Mouse (Mus musculus): Measurements from ENCODE around the gene Mybph. TPM values are rescaled to one million over a fixed set of nuclear protein-coding genes. Genes with fewer than 3 reads are reported as not detected.

Gene Mybph
- polyA plus RNA-seq, 1 experiment from 2014 or later: 0.10 TPM

DNA sequence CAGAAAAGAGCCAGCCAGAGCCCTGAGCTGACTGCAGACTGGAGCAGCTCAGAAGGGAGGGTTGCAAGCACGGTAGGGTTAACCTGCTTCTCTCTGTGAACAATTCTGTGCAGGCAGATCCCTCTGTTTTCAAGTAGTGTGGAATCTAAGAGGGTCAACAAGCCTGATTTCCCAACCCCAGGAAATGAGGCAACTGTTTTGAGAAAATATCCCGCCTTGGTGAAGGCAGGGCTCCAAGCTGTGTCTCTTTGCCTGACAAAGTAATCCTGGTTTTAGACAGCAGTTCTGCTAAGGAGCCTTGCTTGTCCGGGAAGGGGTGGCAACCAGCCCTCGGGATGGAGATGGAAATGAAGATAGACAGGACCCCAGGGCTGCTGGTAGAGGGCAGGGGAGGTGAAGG, 28.8 kb upstream of the Mybph start:
- Histone ChIP-seq H3K4me1 (peaks cover 25% of the 10 kb centered on the region), H3K36me3 (no peaks in the 10 kb centered on the region), H3K27me3 (ENCODE audit: low read depth, poor library complexity, severe bottlenecking) (peaks cover 19% of the 10 kb centered on the region), H3K9me3 (replicated peaks) (no peaks in the 10 kb centered on the region; the same call in 1 of the 2 replicates), H3K27ac (replicated peaks) (no peak overlapping the region), H3K4me3 (no peak overlapping the region)
- 70% methylated on average over 4 of the region's 4 CpGs for WGBS
- no peak for DNase-seq (ENCODE audit: low spot score)

- H3K9me3 ChIP-seq (replicated peaks): no peaks in the 10 kb centered on the region; the same call in 1 of the 2 replicates
- 93% methylated on average over 3 of the region's 3 CpGs for WGBS
- H3K27me3 ChIP-seq (ENCODE audit: low read depth, poor library complexity, severe bottlenecking): no peaks in the 10 kb centered on the region
- no peak overlapping the region for H3K27ac ChIP-seq (replicated peaks)
- no peaks in the 10 kb centered on the region for H3K36me3 ChIP-seq
- peaks cover 17% of the 10 kb centered on the region for H3K4me1 ChIP-seq
- DNase-seq (ENCODE audit: low spot score): no peak
- no peak overlapping the region for H3K4me3 ChIP-seq
These were observed 26.7 kb upstream of the Mybph start for GRCm38 (mm10) chr1:134166547-134166946.

- Histone ChIP-seq H3K36me3 (no peaks in the 10 kb centered on the region), H3K4me3 (no peak overlapping the region), H3K4me1 (peaks cover 12% of the 10 kb centered on the region), H3K9me3 (replicated peaks) (no peaks in the 10 kb centered on the region; the same call in 1 of the 2 replicates), H3K27ac (replicated peaks) (no peak overlapping the region), H3K27me3 (ENCODE audit: low read depth, poor library complexity, severe bottlenecking) (no peaks in the 10 kb centered on the region)
- no peak for DNase-seq (ENCODE audit: low spot score)
- 52% methylated on average over 14 of the region's 14 CpGs for WGBS
These were observed 25.6 kb upstream of the Mybph start for GRCm38 (mm10) chr1:134167416-134168305.

- no peaks in the 10 kb centered on the region for H3K36me3 ChIP-seq
- no peak overlapping the region for H3K4me3 ChIP-seq
- H3K9me3 ChIP-seq (replicated peaks): no peaks in the 10 kb centered on the region; the same call in 1 of the 2 replicates
- DNase-seq (ENCODE audit: low spot score): no peak
- no peaks in the 10 kb centered on the region for H3K27me3 ChIP-seq (ENCODE audit: low read depth, poor library complexity, severe bottlenecking)
- no peak overlapping the region for H3K27ac ChIP-seq (replicated peaks)
- 91% methylated on average over 3 of the region's 3 CpGs for WGBS
- H3K4me1 ChIP-seq: peaks cover 16% of the 10 kb centered on the region
These were observed 24.7 kb upstream of the Mybph start for GRCm38 (mm10) chr1:134168567-134168966.

- H3K36me3 ChIP-seq: no peaks in the 10 kb centered on the region
- H3K4me3 ChIP-seq: no peak overlapping the region
- peaks cover 13% of the 10 kb centered on the region for H3K4me1 ChIP-seq
- no peak overlapping the region for H3K27ac ChIP-seq (replicated peaks)
- H3K27me3 ChIP-seq (ENCODE audit: low read depth, poor library complexity, severe bottlenecking): no peaks in the 10 kb centered on the region
- no peaks in the 10 kb centered on the region; the same call in 1 of the 2 replicates for H3K9me3 ChIP-seq (replicated peaks)
- no peak for DNase-seq (ENCODE audit: low spot score)
- 90% methylated on average over 8 of the region's 8 CpGs for WGBS
These were observed 24.1 kb upstream of the Mybph start for GRCm38 (mm10) chr1:134168985-134169697.

DNA sequence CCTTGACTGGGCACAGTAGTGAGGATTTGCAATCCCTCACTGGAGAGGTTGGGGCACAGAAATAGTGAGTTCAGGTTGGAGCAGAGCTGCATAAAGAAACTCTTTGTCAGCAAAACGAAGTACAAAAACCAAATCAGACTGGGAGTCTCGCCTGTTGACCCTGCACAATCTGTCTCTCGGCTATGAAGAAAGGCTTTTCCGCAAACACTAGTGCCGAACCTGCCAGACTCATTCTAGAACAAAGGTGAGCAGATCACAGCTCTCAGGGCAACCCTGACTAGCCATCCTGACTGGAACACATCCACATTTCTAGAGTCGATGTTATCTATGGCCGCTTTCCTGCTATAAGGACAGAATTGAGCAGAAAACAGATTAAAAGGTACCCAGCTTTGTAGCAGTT, 20.2 kb upstream of the Mybph start:
- DNase-seq (ENCODE audit: low spot score): no peak
- Histone ChIP-seq H3K27ac (replicated peaks) (no peak overlapping the region), H3K4me3 (no peak overlapping the region), H3K4me1 (peaks cover 4% of the 10 kb centered on the region; the same call in 1 of the 2 replicates), H3K36me3 (no peaks in the 10 kb centered on the region), H3K27me3 (ENCODE audit: low read depth, poor library complexity, severe bottlenecking) (peaks cover 6% of the 10 kb centered on the region; the same call in 1 of the 2 replicates), H3K9me3 (replicated peaks) (no peaks in the 10 kb centered on the region; the same call in 1 of the 2 replicates)
- 65% methylated on average over 7 of the region's 7 CpGs for WGBS

- H3K27ac ChIP-seq (replicated peaks): no peak overlapping the region
- WGBS: 88% methylated on average over 5 of the region's 5 CpGs
- no peaks in the 10 kb centered on the region for H3K36me3 ChIP-seq
- no peaks in the 10 kb centered on the region for H3K9me3 ChIP-seq (replicated peaks)
- H3K27me3 ChIP-seq (ENCODE audit: low read depth, poor library complexity, severe bottlenecking): peaks cover 16% of the 10 kb centered on the region
- no peak overlapping the region for H3K4me3 ChIP-seq
- no peak for DNase-seq (ENCODE audit: low spot score)
- H3K4me1 ChIP-seq: 0 out of 2 replicates have a peak, but pooled peaks cover 6% of the 10 kb centered on the region
These were observed 15.3 kb upstream of the Mybph start for GRCm38 (mm10) chr1:134177976-134178375.

GRCm38 (mm10) chr1:134182025-134182424, 11.2 kb upstream of the Mybph start, which contains the start of gene Chil1:
TSS of gene Chil1 (plus strand) at chr1:134182176.
- Histone ChIP-seq H3K4me1 (0 out of 2 replicates have a peak, but pooled peaks cover 3% of the 10 kb centered on the region), H3K36me3 (no peaks in the 10 kb centered on the region), H3K4me3 (no peak within 1 kb of the TSS), H3K9me3 (replicated peaks) (no peaks in the 10 kb centered on the region), H3K27ac (replicated peaks) (no peak within 1 kb of the TSS), H3K27me3 (ENCODE audit: low read depth, poor library complexity, severe bottlenecking) (peaks cover 10% of the 10 kb centered on the region; the same call in 1 of the 2 replicates)
- 59% methylated on average over 4 of the region's 4 CpGs for whole genome bisulfite sequencing
- no peak for DNase-seq (ENCODE audit: low spot score)

- H3K36me3 ChIP-seq: no peaks in the 10 kb centered on the region
- H3K27me3 ChIP-seq (ENCODE audit: low read depth, poor library complexity, severe bottlenecking): peaks cover 18% of the 10 kb centered on the region
- 87% methylated on average over 3 of the region's 4 CpGs for WGBS
- H3K9me3 ChIP-seq (replicated peaks): no peaks in the 10 kb centered on the region
- no peak for DNase-seq (ENCODE audit: low spot score)
- no peak overlapping the region for H3K4me3 ChIP-seq
- H3K4me1 ChIP-seq: peaks cover 9% of the 10 kb centered on the region
- H3K27ac ChIP-seq (replicated peaks): no peak overlapping the region
These were observed 9.2 kb upstream of the Mybph start for GRCm38 (mm10) chr1:134184089-134184488.

DNA sequence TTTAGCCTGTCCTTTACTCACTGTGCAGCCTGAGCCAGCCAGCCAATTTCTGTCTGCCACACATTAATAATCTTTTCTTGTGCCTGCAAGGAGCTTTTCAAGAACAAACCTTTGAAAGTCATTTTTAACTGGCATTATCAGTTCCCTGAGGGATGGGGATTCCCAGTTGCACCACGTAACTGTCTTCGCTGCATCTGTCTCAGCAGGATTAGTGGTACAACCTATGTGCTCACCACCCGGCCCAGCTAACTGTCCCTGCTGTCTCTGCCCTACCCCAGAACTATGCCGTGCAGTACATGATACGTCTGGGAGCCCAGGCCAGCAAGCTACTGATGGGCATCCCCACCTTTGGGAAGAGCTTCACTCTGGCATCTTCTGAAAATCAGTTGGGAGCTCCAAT, 5.0 kb upstream of the Mybph start:
- no peaks in the 10 kb centered on the region for H3K9me3 ChIP-seq (replicated peaks)

DNA sequence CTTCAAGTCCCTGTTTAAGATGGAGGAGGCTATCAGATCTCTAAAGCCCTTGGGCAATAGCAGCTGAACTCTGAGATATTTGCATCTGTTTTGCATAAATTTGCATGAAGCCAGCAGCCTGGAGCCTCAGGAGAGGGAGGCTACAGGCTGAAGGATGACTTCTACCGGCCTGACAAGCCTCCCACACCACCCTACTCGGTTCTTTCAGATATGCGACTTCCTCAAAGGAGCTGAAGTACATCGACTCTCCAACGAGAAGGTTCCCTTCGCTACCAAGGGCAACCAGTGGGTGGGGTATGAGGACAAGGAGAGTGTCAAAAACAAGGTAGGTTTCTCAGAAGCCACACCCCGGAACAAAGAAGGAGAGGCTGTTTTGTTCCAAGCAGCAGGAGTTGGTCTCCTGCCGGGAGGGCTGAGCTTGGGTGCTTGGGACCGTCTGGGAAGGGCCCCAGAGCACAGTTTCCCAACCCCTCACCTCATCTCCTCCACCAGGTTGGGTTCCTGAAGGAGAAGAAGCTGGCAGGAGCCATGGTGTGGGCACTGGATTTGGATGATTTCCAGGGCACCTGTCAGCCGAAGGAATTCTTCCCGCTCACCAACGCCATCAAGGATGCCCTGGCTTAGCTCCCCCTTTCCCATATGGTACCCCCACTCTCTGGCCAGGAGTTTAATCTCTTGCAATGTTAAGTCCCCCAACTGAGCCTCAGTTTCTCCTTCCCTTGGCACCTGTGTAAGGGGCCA, 4.1 kb upstream of the Mybph start:
- H3K4me3 ChIP-seq: no peak overlapping the region
- no peak for DNase-seq (ENCODE audit: low spot score)
- peaks cover 25% of the 10 kb centered on the region; the same call in 1 of the 2 replicates for H3K27me3 ChIP-seq (ENCODE audit: low read depth, poor library complexity, severe bottlenecking)
- peak overlapping the region; percentile 46; the same call in 1 of the 2 replicates for H3K27ac ChIP-seq (replicated peaks)
- peaks cover 20% of the 10 kb centered on the region for H3K4me1 ChIP-seq
- no peaks in the 10 kb centered on the region for H3K9me3 ChIP-seq (replicated peaks)
- no peaks in the 10 kb centered on the region for H3K36me3 ChIP-seq
- 28% methylated on average over 12 of the region's 12 CpGs for WGBS

More for the DNA sequence above, 5.0 kb upstream of the Mybph start:
- DNase-seq (ENCODE audit: low spot score): no peak
- Histone ChIP-seq H3K27me3 (ENCODE audit: low read depth, poor library complexity, severe bottlenecking) (peaks cover 25% of the 10 kb centered on the region; the same call in 1 of the 2 replicates), H3K36me3 (no peaks in the 10 kb centered on the region), H3K4me1 (peaks cover 12% of the 10 kb centered on the region), H3K4me3 (no peak overlapping the region), H3K27ac (replicated peaks) (no peak overlapping the region)
- WGBS: 86% methylated on average over 5 of the region's 5 CpGs

- Histone ChIP-seq H3K27me3 (ENCODE audit: low read depth, poor library complexity, severe bottlenecking) (peaks cover 25% of the 10 kb centered on the region; the same call in 1 of the 2 replicates), H3K36me3 (no peaks in the 10 kb centered on the region), H3K4me3 (no peak overlapping the region), H3K27ac (replicated peaks) (no peak overlapping the region), H3K4me1 (peaks cover 37% of the 10 kb centered on the region), H3K9me3 (replicated peaks) (no peaks in the 10 kb centered on the region)
- 88% methylated on average over 5 of the region's 5 CpGs for WGBS
- no peak for DNase-seq (ENCODE audit: low spot score)
These were observed 2.1 kb upstream of the Mybph start for GRCm38 (mm10) chr1:134191192-134191591.
